Mouse (Mus musculus): Measurements from ENCODE around the gene Klra5. TPM values are rescaled to one million over a fixed set of nuclear protein-coding genes. Genes with fewer than 3 reads are reported as not detected.
"Not testable (repeated sequence)": the region's sequence is repeated elsewhere in the genome, so short reads cannot be mapped to it uniquely, and the experiment has no call there.

The Klra5 gene
- polyA plus RNA-seq (2015; fragmentation: Nextera tagmentation; extraction: Ambion mirVana): 5.9 and 9.4 TPM in 2 replicates

DNA sequence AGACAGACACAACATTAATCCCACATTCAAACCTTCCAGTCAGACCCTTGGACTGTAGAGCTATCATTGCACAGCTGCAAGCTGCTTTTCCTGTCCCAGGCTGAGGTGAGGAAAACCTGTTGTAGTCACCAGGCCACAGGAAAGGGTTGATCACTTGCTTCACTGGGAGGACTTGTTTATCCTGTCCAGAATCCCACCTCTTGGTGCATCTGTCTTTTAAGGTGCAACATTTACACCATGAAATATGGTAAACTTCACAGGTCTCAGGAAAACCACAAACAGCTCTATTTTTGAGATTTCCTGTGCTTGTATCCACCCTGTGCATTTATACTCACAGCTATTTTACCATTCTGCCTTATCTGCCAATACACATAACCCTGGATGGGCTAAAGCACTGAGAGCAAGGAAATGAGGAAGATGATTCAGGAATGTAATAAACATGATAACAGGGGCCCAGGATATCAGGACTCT is at the start of gene Klra5:
Gene Klra5 (minus strand): TSS at position 175 of the 471 bp plus-strand sequence.
- peak; percentile 3 for DNase-seq (ENCODE audit: low spot score)

DNA sequence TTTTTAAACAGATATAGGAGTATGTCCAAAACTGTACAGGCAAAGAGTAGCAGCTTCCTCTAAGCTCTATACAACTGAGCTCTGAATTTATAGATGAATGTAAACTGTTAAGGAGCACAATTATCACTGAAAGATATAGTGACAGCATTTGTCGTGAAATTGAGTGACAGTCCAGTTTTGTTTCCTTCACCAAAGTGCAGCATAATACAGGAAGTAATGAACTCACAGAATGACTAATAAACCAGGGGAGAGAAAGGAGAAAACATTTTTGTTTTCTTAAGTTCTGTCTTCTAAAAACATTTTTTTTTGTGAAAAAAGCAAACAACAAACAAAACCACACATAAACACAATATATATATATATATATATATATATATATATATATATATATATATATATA is 454 bp downstream of the Klra5 start:
- DNase-seq (ENCODE audit: low spot score): no peak

GRCm38 (mm10) chr6:129882525-129882924 is 34.9 kb downstream of the Klra5 start:
- no peak for DNase-seq (ENCODE audit: low spot score)

- no peak for DNase-seq (ENCODE audit: low spot score)
Observed at GRCm38 (mm10) chr6:129876549-129876948, 40.9 kb downstream of the Klra5 start, which contains the start of gene Klra17. Gene Klra17 (minus strand): TSS chr6:129876672.

DNA sequence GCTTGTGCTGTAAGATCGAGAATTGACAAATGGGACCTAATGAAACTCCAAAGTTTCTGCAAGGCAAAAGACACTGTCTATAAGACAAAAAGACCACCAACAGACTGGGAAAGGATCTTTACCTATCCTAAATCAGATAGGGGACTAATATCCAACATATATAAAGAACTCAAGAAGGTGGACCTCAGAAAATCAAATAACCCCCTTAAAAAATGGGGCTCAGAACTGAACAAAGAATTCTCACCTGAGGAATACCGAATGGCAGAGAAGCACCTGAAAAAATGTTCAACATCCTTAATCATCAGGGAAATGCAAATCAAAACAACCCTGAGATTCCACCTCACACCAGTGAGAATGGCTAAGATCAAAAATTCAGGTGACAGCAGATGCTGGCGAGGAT is 55.1 kb downstream of the Klra5 start, which contains the start of gene Gm17631:
Gene Gm17631 (plus strand): TSS at position 301 of the 400 bp plus-strand sequence.
- not testable (repeated sequence) for DNase-seq (ENCODE audit: low spot score)

Other genes starting within 250 kb of the Klra5 start
- gene Klrc1, start 238.7 kb downstream of the Klra5 start, polyA plus RNA-seq (2015; fragmentation: Nextera tagmentation; extraction: Ambion mirVana): 2.0 and 2.4 TPM in 2 replicates
- not detected in 2 replicates for gene Klri1, start 200.5 kb downstream of the Klra5 start, polyA plus RNA-seq (2015; fragmentation: Nextera tagmentation; extraction: Ambion mirVana)
- 0.18 and 0.31 TPM in 2 replicates for gene Klri2, start 177.2 kb downstream of the Klra5 start, polyA plus RNA-seq (2015; fragmentation: Nextera tagmentation; extraction: Ambion mirVana)
- 0.21 and 0.41 TPM in 2 replicates for gene Gm156, start 133.4 kb downstream of the Klra5 start, polyA plus RNA-seq (2015; fragmentation: Nextera tagmentation; extraction: Ambion mirVana)
- gene Gm17631, start 55.0 kb downstream of the Klra5 start, polyA plus RNA-seq (2015; fragmentation: Nextera tagmentation; extraction: Ambion mirVana): not detected in 2 replicates
- not detected in 2 replicates for gene Klra17, start 41.0 kb downstream of the Klra5 start, polyA plus RNA-seq (2015; fragmentation: Nextera tagmentation; extraction: Ambion mirVana)
- not detected in 2 replicates for gene Klra6, start 109.3 kb upstream of the Klra5 start, polyA plus RNA-seq (2015; fragmentation: Nextera tagmentation; extraction: Ambion mirVana)
- gene Klra4, start 149.6 kb upstream of the Klra5 start, polyA plus RNA-seq (2015; fragmentation: Nextera tagmentation; extraction: Ambion mirVana): not detected in 2 replicates
- gene Klra8, start 212.2 kb upstream of the Klra5 start, polyA plus RNA-seq (2015; fragmentation: Nextera tagmentation; extraction: Ambion mirVana): not detected in 2 replicates

All from thymus, postnatal 0 days (tissue).